Mouse (Mus musculus) megakaryocyte, embryonic 14.5 days (primary cell): ENCODE measurements around the gene Rbms3.

Experiments
- FLI1 ChIP-seq: IDR thresholded peaks from 2 replicates; pipeline ENCODE4 v1.6.1; 2012; ENCODE audit warnings: low read length, inconsistent platforms, mixed read lengths
- GATA1 ChIP-seq: IDR thresholded peaks from 3 replicates; pipeline ENCODE4 v1.6.1; 2012; ENCODE audit warnings: mixed read lengths, low read length, inconsistent platforms, borderline replicate concordance

DNA sequence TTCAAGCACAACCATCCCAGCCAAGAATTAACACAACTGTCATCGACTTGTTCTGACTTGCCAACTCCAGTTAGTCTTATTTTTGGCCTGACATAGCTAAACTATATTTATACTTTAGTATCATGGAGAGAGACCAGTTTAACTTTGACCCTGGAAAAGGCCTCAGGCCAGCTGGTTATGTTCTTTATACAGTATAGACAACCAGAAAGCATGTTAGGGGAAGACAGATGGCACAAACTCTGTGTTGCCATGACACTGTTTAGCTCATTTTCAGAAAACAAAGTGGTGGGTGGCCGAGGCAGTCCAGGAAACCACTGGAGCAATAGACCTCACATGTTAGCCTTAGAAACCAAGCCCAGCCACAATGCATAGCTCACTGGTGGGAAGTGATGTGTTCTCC, 953.3 kb downstream of the Rbms3 start:
- TF ChIP-seq FLI1 (no peak), GATA1 (no peak)
